Comparison of ENCODE assay signal across 8 mouse cellular contexts in the genomic region with DNA sequence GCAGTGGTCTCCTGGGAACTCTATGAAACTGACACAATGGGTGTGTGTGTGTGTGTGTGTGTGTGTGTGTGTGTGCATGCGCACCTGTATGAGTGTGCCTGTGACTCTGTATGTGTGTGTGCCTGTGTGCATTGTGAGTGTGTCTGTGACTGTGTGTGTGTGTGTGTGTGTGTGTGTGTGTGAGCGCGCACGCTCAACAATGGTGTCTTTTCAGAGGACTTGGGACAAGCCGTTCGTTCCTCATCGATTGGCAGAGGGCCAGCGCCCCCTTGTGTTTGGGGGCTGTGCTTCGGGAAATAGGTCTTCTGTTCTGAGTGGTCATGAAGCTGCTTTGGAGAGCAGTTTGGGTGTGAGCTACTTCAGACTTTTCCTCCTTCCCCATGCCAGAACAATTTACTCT. TPM values are rescaled to one million over a fixed set of nuclear protein-coding genes. Genes with fewer than 3 reads are reported as not detected.
DNase-seq lines count a peak whose midpoint lies in the region; ATAC-seq lines count a peak whose summit lies in the region.
"Not testable (repeated sequence)": the region's sequence is repeated elsewhere in the genome, so short reads cannot be mapped to it uniquely, and the experiment has no call there.

No protein-coding gene starts in this region.

- DNase-seq in ZHBTc4 (ENCODE audit: low read depth, low spot score) = peak; percentile 84
- peak; percentile 65 for DNase-seq in embryo, embryonic 9.5 days (ENCODE audit: extremely low spot score)
- DNase-seq in frontal cortex, postnatal 10 days (ENCODE audit: low spot score in 2 of 2) = peak; percentile 27 to 33
- peak; percentile 53 for DNase-seq in left cerebral cortex, postnatal 4 days
- DNase-seq in thymus, postnatal 4 days = peak; percentile 60

- peak; percentile 55 for ATAC-seq in intestine, embryonic 16.5 days
- ATAC-seq in megakaryocyte progenitor cell, adult 5-6 weeks (replicated peaks; ENCODE audit: poor library complexity) = peak; percentile 75
- 0 out of 2 replicates have a peak, but pooled peaks have one; percentile 50 for ATAC-seq in neural tube, embryonic 13.5 days (ENCODE audit: low read depth)

- H3K27ac ChIP-seq in intestine, embryonic 16.5 days (ENCODE audit: low read length); neural tube, embryonic 13.5 days (replicated peaks): not testable (repeated sequence)

- H3K9ac ChIP-seq in intestine, embryonic 16.5 days (ENCODE audit: low read depth, low read length); neural tube, embryonic 13.5 days: not testable (repeated sequence)

- not testable (repeated sequence) for H3K9me3 ChIP-seq in intestine, embryonic 16.5 days (ENCODE audit: control insufficient read depth, low read length); neural tube, embryonic 13.5 days

- not testable (repeated sequence) for H3K27me3 ChIP-seq in intestine, embryonic 16.5 days (replicated peaks; ENCODE audit: control insufficient read depth, insufficient read depth, low read length); neural tube, embryonic 13.5 days

- WGBS in intestine, embryonic 16.5 days = 11% methylated on average over 9 of the region's 9 CpGs
- 11% methylated on average over 9 of the region's 9 CpGs for WGBS in neural tube, embryonic 13.5 days

- not testable (repeated sequence) for H3K36me3 ChIP-seq in intestine, embryonic 16.5 days (ENCODE audit: control insufficient read depth, insufficient read depth, low read length); neural tube, embryonic 13.5 days

- H3K4me3 ChIP-seq in intestine, embryonic 16.5 days (ENCODE audit: low read length); neural tube, embryonic 13.5 days: not testable (repeated sequence)

- intact Hi-C loops in left cerebral cortex, postnatal 4 days (cut with DNase I) = not testable (repeated sequence)

- not testable (repeated sequence) for H3K4me2 ChIP-seq in intestine, embryonic 16.5 days (ENCODE audit: low read depth, low read length); neural tube, embryonic 13.5 days

- not testable (repeated sequence) for H3K4me1 ChIP-seq in intestine, embryonic 16.5 days (ENCODE audit: control insufficient read depth, insufficient read depth, low read length); neural tube, embryonic 13.5 days (replicated peaks)

RNA-seq across cellular contexts. Expression of gene Susd5, which starts 35.2 kb away (rescaled TPM):
- 0.62 and 0.69 TPM in 2 replicates for polyA plus RNA-seq in intestine, embryonic 16.5 days (2015; fragmentation: Nextera tagmentation; extraction: Ambion mirVana)
- total RNA-seq in left cerebral cortex, postnatal 4 days (2021) = 1 to 10 TPM; 1.6 to 1.9 TPM
- total RNA-seq in megakaryocyte progenitor cell, adult 5-6 weeks (2015) = not detected in 2 replicates
- total RNA-seq in megakaryocyte progenitor cell, adult 5-6 weeks (2017) = not detected in 2 replicates
- 1.1 and 2.6 TPM in 2 replicates for polyA plus RNA-seq in neural tube, embryonic 13.5 days (2015; fragmentation: Nextera tagmentation; extraction: Ambion mirVana)

RNA-seq across cellular contexts. Expression of gene Fbxl2, which starts 46.2 kb away (rescaled TPM):
- polyA plus RNA-seq in intestine, embryonic 16.5 days (2015; fragmentation: Nextera tagmentation; extraction: Ambion mirVana) = 2.7 TPM in 2 replicates
- 10 to 100 TPM; 39.1 to 40.0 TPM for total RNA-seq in left cerebral cortex, postnatal 4 days (2021)
- total RNA-seq in megakaryocyte progenitor cell, adult 5-6 weeks (2015) = 0.67 and 1.9 TPM in 2 replicates
- total RNA-seq in megakaryocyte progenitor cell, adult 5-6 weeks (2017) = 1.0 and 2.0 TPM in 2 replicates
- 22.6 and 24.2 TPM in 2 replicates for polyA plus RNA-seq in neural tube, embryonic 13.5 days (2015; fragmentation: Nextera tagmentation; extraction: Ambion mirVana)

Comparison
In these comparisons a context has a peak if more than half of its experiments do, and no peak if none do; other contexts are left out.
1. DNase-seq: peak in every context shown above with its lines; median percentile 84 in ZHBTc4; 65 in embryo, embryonic 9.5 days; 60 in thymus, postnatal 4 days; 53 in left cerebral cortex, postnatal 4 days; 30 in frontal cortex, postnatal 10 days.
2. RNA of gene Fbxl2, which starts 46.2 kb away (total RNA-seq): 39.1 to 40.0 TPM in left cerebral cortex, postnatal 4 days; 0.67 to 2.0 TPM in megakaryocyte progenitor cell, adult 5-6 weeks; every median in the first group is over 10 times any median in the second.
3. Peak in every context shown above with its lines, with median percentiles within 50 percentile points of each other: ATAC-seq.